Mouse (Mus musculus): Measurements from ENCODE around the gene Tmem231. TPM values are rescaled to one million over a fixed set of nuclear protein-coding genes. Genes with fewer than 3 reads are reported as not detected.

Gene Tmem231
- polyA plus RNA-seq, 1 experiment from 2014 or later: 11.8 TPM

DNA sequence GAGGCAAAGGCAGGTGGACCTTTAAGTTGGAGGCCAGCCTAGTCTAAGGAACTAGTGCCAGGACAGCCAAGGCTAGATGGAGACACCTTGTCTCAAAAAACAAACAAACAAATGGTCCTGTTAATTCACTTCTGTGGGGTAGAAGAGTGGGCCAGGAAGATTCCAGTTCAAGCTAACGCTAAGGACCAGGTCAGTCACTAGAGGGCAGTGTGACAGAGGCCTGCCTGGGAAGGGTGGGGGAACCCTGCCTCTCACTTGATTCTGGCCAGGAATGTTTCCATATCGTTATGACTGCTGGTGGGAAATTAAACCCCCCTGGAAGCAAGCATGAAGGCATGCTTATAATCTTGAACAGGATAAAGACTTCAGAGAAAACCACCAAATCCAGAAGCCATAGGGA, 52.1 kb downstream of the Tmem231 start:
- H3K9me3 ChIP-seq (replicated peaks; ENCODE audit: control insufficient read depth, low read length): no peaks in the 10 kb centered on the region
- no peak overlapping the region for H3K4me3 ChIP-seq (ENCODE audit: low read depth, low read length)
- no peak overlapping the region for H3K9ac ChIP-seq (ENCODE audit: low read length)
- 0% methylated on average over 2 of the region's 2 CpGs for WGBS
- H3K4me1 ChIP-seq (ENCODE audit: control insufficient read depth, insufficient read depth, low read length): no peaks in the 10 kb centered on the region
- H3K36me3 ChIP-seq (ENCODE audit: control insufficient read depth, insufficient read depth, low read length): no peaks in the 10 kb centered on the region
- no peaks in the 10 kb centered on the region for H3K27me3 ChIP-seq (replicated peaks; ENCODE audit: control insufficient read depth, insufficient read depth, low read length)
- H3K4me2 ChIP-seq (ENCODE audit: low read length): no peak overlapping the region
- ATAC-seq: 0 out of 2 replicates have a peak, but pooled peaks have one; percentile 23
- no peak overlapping the region for H3K27ac ChIP-seq (ENCODE audit: low read depth, low read length)
- peak; percentile 68 for DNase-seq (ENCODE audit: low spot score)

DNA sequence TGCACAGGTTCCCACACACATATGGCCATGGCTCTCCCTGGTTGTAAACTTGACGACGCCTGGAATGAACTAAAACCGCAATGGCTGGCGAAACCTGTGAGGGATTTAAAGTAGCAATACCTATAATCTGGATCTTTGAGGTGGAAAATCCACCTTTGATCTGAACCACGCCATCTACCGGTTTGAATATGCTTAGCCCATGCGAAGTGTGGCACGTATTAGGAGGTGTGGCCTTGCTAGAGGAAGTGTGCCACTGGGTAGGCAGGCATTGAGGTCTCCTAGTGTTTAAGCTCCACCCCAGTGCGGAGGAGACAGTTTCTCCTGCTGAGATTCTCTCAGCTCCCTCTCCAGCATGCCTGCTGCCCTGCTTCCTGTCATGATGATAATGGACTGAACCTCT, 56.0 kb downstream of the Tmem231 start:
- no peak overlapping the region for H3K9ac ChIP-seq (ENCODE audit: low read length)
- no peaks in the 10 kb centered on the region for H3K9me3 ChIP-seq (replicated peaks; ENCODE audit: control insufficient read depth, low read length)
- ATAC-seq (no peak), DNase-seq (ENCODE audit: low spot score) (no peak)
- H3K27ac ChIP-seq (ENCODE audit: low read depth, low read length): no peak overlapping the region
- 72% methylated on average over 9 of the region's 9 CpGs for WGBS
- H3K27me3 ChIP-seq (replicated peaks; ENCODE audit: control insufficient read depth, insufficient read depth, low read length): no peaks in the 10 kb centered on the region
- peaks cover 5% of the 10 kb centered on the region for H3K4me1 ChIP-seq (ENCODE audit: control insufficient read depth, insufficient read depth, low read length)
- no peak overlapping the region for H3K4me2 ChIP-seq (ENCODE audit: low read length)
- no peak overlapping the region for H3K4me3 ChIP-seq (ENCODE audit: low read depth, low read length)
- H3K36me3 ChIP-seq (ENCODE audit: control insufficient read depth, insufficient read depth, low read length): no peaks in the 10 kb centered on the region

- H3K27ac ChIP-seq (ENCODE audit: low read depth, low read length): peak within 1 kb of the TSS; percentile 44; the same call in 1 of the 2 replicates
- H3K4me1 ChIP-seq (ENCODE audit: control insufficient read depth, insufficient read depth, low read length): peaks cover 5% of the 10 kb centered on the region
- WGBS: under 1% methylated on average over 47 of the region's 53 CpGs
- peak; percentile 98 for ATAC-seq
- H3K36me3 ChIP-seq (ENCODE audit: control insufficient read depth, insufficient read depth, low read length): no peaks in the 10 kb centered on the region
- DNase-seq (ENCODE audit: low spot score): peak; percentile 98
- H3K9ac ChIP-seq (ENCODE audit: low read length): peak within 1 kb of the TSS; percentile 68
- H3K4me2 ChIP-seq (ENCODE audit: low read length): peak within 1 kb of the TSS; percentile 76
- peak within 1 kb of the TSS; percentile 73 for H3K4me3 ChIP-seq (ENCODE audit: low read depth, low read length)
- H3K9me3 ChIP-seq (replicated peaks; ENCODE audit: control insufficient read depth, low read length): no peaks in the 10 kb centered on the region
- no peaks in the 10 kb centered on the region for H3K27me3 ChIP-seq (replicated peaks; ENCODE audit: control insufficient read depth, insufficient read depth, low read length)
These were observed 57.2 kb downstream of the Tmem231 start, which contains the start of gene Tmem170 for GRCm38 (mm10) chr8:111876355-111876948. Tmem170 (minus strand) TSS chr8:111876750.

- Histone ChIP-seq H3K4me2 (ENCODE audit: low read length) (peak overlapping the region; percentile 76), H3K4me3 (ENCODE audit: low read depth, low read length) (peak overlapping the region; percentile 73), H3K9ac (ENCODE audit: low read length) (peak overlapping the region; percentile 68), H3K9me3 (replicated peaks; ENCODE audit: control insufficient read depth, low read length) (no peaks in the 10 kb centered on the region), H3K27me3 (replicated peaks; ENCODE audit: control insufficient read depth, insufficient read depth, low read length) (no peaks in the 10 kb centered on the region), H3K36me3 (ENCODE audit: control insufficient read depth, insufficient read depth, low read length) (no peaks in the 10 kb centered on the region), H3K4me1 (ENCODE audit: control insufficient read depth, insufficient read depth, low read length) (peaks cover 5% of the 10 kb centered on the region), H3K27ac (ENCODE audit: low read depth, low read length) (no peak overlapping the region)
- whole genome bisulfite sequencing: 28% methylated on average over 9 of the region's 9 CpGs
- DNase-seq (ENCODE audit: low spot score) (no peak), ATAC-seq (no peak)
These were observed 57.9 kb downstream of the Tmem231 start for GRCm38 (mm10) chr8:111875758-111876157.

GRCm38 (mm10) chr8:111871278-111871677, 62.4 kb downstream of the Tmem231 start:
- Histone ChIP-seq H3K27ac (ENCODE audit: low read depth, low read length) (no peak overlapping the region), H3K9ac (ENCODE audit: low read length) (no peak overlapping the region), H3K36me3 (ENCODE audit: control insufficient read depth, insufficient read depth, low read length) (no peaks in the 10 kb centered on the region), H3K4me2 (ENCODE audit: low read length) (no peak overlapping the region), H3K9me3 (replicated peaks; ENCODE audit: control insufficient read depth, low read length) (no peaks in the 10 kb centered on the region), H3K4me1 (ENCODE audit: control insufficient read depth, insufficient read depth, low read length) (peaks cover 5% of the 10 kb centered on the region), H3K27me3 (replicated peaks; ENCODE audit: control insufficient read depth, insufficient read depth, low read length) (no peaks in the 10 kb centered on the region), H3K4me3 (ENCODE audit: low read depth, low read length) (no peak overlapping the region)
- no peak for ATAC-seq
- WGBS: 91% methylated on average over 3 of the region's 3 CpGs
- no peak for DNase-seq (ENCODE audit: low spot score)

GRCm38 (mm10) chr8:111870379-111870778, 63.3 kb downstream of the Tmem231 start:
- DNase-seq (ENCODE audit: low spot score): no peak
- H3K27me3 ChIP-seq (replicated peaks; ENCODE audit: control insufficient read depth, insufficient read depth, low read length): no peaks in the 10 kb centered on the region
- no peaks in the 10 kb centered on the region; the same call in 1 of the 2 replicates for H3K4me1 ChIP-seq (ENCODE audit: control insufficient read depth, insufficient read depth, low read length)
- H3K27ac ChIP-seq (ENCODE audit: low read depth, low read length): no peak overlapping the region
- H3K9ac ChIP-seq (ENCODE audit: low read length): no peak overlapping the region
- WGBS: 91% methylated on average over 3 of the region's 3 CpGs
- H3K36me3 ChIP-seq (ENCODE audit: control insufficient read depth, insufficient read depth, low read length): peaks cover 7% of the 10 kb centered on the region; the same call in 1 of the 2 replicates
- H3K4me3 ChIP-seq (ENCODE audit: low read depth, low read length): no peak overlapping the region
- H3K4me2 ChIP-seq (ENCODE audit: low read length): no peak overlapping the region
- ATAC-seq: no peak
- no peaks in the 10 kb centered on the region for H3K9me3 ChIP-seq (replicated peaks; ENCODE audit: control insufficient read depth, low read length)

DNA sequence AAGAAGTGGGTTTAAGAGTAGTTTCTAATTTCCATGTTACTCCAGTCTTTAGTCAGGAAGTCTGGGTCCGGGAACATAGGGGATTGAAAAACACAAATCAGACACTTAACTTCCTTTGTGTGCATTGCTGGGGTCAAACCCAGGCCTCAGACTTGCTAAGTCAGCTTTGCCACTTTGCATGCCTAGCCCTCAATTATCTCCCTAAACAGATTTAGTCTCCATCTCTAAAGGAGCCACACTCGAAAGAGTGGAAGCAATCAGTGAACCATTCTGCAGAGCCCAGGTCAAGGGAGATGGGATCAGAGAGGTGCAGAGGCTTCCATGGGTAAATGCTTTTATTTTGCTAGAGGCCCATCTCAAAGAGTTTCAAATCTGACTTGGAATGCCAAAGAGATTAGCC, 65.0 kb downstream of the Tmem231 start:
- no peak for DNase-seq (ENCODE audit: low spot score)
- Histone ChIP-seq H3K36me3 (ENCODE audit: control insufficient read depth, insufficient read depth, low read length) (peaks cover 9% of the 10 kb centered on the region; the same call in 1 of the 2 replicates), H3K4me3 (ENCODE audit: low read depth, low read length) (no peak overlapping the region), H3K27me3 (replicated peaks; ENCODE audit: control insufficient read depth, insufficient read depth, low read length) (no peaks in the 10 kb centered on the region), H3K4me1 (ENCODE audit: control insufficient read depth, insufficient read depth, low read length) (no peaks in the 10 kb centered on the region), H3K9ac (ENCODE audit: low read length) (no peak overlapping the region), H3K27ac (ENCODE audit: low read depth, low read length) (no peak overlapping the region), H3K9me3 (replicated peaks; ENCODE audit: control insufficient read depth, low read length) (no peaks in the 10 kb centered on the region), H3K4me2 (ENCODE audit: low read length) (no peak overlapping the region)
- no peak for ATAC-seq
- WGBS: 55% methylated on average over 2 of the region's 2 CpGs

DNA sequence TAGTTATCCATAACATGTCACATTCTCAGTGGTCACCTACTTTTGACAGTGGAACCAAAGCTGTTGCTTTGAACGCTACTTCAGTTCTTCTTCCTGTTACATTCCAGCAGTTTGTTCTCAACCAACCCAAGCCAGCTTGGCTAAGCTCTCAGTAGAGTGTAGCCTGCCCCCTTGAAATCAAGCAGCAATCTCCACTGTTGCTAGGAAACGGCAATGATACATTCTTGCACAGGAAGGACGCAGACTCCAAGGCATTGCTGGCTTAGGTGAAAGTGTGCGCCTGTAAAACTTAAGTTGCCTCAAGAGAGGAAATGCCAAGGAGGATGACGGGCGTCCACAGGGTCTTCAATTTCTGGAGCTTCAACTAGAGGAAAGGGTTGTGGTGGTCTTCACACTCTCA, 67.8 kb downstream of the Tmem231 start:
- no peaks in the 10 kb centered on the region for H3K9me3 ChIP-seq (replicated peaks; ENCODE audit: control insufficient read depth, low read length)
- DNase-seq (ENCODE audit: low spot score) (no peak), ATAC-seq (no peak)
- H3K27me3 ChIP-seq (replicated peaks; ENCODE audit: control insufficient read depth, insufficient read depth, low read length): no peaks in the 10 kb centered on the region
- H3K4me1 ChIP-seq (ENCODE audit: control insufficient read depth, insufficient read depth, low read length): no peaks in the 10 kb centered on the region
- H3K27ac ChIP-seq (ENCODE audit: low read depth, low read length): no peak overlapping the region
- no peak overlapping the region for H3K9ac ChIP-seq (ENCODE audit: low read length)
- peaks cover 9% of the 10 kb centered on the region; the same call in 1 of the 2 replicates for H3K36me3 ChIP-seq (ENCODE audit: control insufficient read depth, insufficient read depth, low read length)
- WGBS: 92% methylated on average over 6 of the region's 6 CpGs
- no peak overlapping the region for H3K4me2 ChIP-seq (ENCODE audit: low read length)
- no peak overlapping the region for H3K4me3 ChIP-seq (ENCODE audit: low read depth, low read length)

DNA sequence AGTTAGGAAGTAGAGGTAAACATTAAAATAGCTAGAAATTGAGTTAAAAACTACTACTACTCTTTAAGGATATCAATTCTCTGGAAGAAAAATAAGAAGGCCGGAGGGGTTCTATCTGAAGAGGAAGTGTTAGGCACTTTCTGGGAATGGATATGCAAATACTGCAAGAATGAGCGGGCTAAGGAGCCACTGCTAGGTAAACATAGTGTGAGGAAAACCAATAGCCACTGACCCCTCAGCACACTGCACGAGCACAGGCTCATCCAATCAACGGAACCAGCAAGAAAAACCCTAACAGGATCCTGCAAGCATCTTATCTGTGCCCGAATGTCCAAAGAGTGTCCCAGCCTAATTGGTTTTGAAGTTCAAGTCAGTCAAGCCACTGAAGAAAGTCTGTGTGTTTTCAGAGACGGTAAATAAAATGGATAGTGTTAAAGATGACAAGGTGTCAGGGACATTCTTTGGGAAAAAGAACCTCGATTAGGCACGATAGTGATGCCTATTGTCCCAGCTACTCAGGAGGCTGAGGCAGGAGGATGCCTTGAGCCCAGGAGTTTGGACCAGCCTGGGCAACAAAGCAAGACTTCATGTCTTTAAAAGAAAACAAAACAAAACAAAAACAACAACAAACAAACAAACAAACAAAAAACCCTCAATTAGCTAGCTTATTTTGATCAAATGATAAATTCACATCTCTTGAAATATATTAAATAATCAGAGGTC, 68.4 kb downstream of the Tmem231 start:
- Histone ChIP-seq H3K27me3 (replicated peaks; ENCODE audit: control insufficient read depth, insufficient read depth, low read length) (no peaks in the 10 kb centered on the region), H3K9ac (ENCODE audit: low read length) (no peak overlapping the region), H3K36me3 (ENCODE audit: control insufficient read depth, insufficient read depth, low read length) (peaks cover 9% of the 10 kb centered on the region; the same call in 1 of the 2 replicates), H3K4me2 (ENCODE audit: low read length) (no peak overlapping the region), H3K4me3 (ENCODE audit: low read depth, low read length) (no peak overlapping the region), H3K27ac (ENCODE audit: low read depth, low read length) (no peak overlapping the region), H3K4me1 (ENCODE audit: control insufficient read depth, insufficient read depth, low read length) (no peaks in the 10 kb centered on the region), H3K9me3 (replicated peaks; ENCODE audit: control insufficient read depth, low read length) (no peaks in the 10 kb centered on the region)
- ATAC-seq: no peak
- 94% methylated on average over 8 of the region's 8 CpGs for WGBS
- no peak for DNase-seq (ENCODE audit: low spot score)
